Mouse (Mus musculus): ENCODE data around the gene Twsg1. TPM values are rescaled to one million over a fixed set of nuclear protein-coding genes. Genes with fewer than 3 reads are reported as not detected.

Gene Twsg1
- polyA plus RNA-seq, 1 experiment: 3.3 TPM

DNA sequence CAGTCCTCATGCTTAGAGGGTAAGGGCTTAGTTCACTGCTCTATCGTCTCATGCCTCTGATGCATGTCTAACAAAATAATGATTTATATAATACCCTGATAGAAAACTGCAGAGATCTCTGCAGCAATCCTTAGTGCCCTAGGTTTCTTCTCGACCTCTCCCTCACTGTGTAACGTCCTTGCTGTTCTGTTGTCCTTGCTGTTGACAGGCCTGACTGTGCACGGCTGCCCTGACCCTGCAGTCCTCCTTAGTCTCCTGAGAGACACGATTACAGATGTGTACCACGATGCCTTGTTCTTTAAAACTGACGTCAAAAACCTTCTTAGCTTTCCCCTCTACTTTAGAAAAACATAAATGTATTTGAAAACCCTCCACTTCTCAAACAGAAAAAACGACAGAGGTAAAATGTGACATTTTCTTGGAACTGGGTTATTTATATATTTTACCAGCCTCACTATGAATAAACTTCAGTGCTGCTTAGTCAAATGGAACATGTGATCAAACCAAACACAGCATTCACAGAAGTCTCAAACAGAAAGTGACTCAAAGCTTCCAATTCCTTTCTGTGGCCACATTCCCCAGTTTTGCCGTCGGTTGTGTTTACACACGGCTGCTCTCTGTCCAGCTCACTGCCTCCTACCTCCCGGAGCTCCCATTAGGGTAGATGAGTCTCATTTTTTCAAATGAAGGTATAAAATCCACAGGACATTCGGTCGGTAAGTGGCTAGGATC lies 11.4 kb downstream of the Twsg1 start:
- H3K9me3 ChIP-seq: 0 out of 2 replicates have a peak, but pooled peaks cover 4% of the 10 kb centered on the region
- H3K36me3 ChIP-seq (replicated peaks; ENCODE audit: low read length): peaks cover 26% of the 10 kb centered on the region
- H3K27me3 ChIP-seq (replicated peaks): no peaks in the 10 kb centered on the region
- peaks cover 22% of the 10 kb centered on the region for H3K4me1 ChIP-seq
- TF ChIP-seq FLI1 (IDR thresholded peaks at IDR 0.05; ENCODE audit: low read length) (no peak), GATA1 (IDR thresholded peaks at IDR 0.05; ENCODE audit: borderline replicate concordance, low read length) (no peak)
- peak overlapping the region; percentile 39 for H3K4me3 ChIP-seq (replicated peaks)

DNA sequence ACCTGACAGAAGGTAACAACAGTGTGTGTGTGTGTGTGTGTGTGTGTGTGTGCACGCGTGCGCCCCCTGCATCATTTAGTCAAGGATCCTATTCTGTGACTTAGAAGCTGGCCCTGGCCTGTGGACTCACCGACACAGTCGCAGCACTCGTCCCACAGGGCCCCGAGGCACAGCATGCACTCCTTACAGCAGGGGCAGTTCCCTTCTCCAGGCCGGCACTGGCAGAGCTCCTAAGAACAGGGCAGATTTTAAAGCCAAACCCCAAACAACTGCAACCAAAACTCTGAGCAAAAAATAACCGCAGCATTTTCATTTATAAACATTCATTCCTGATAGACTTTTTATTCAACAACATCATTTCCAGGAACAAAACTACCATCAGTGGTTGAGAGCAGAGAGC lies 13.4 kb downstream of the Twsg1 start:
- Histone ChIP-seq H3K4me1 (peaks cover 22% of the 10 kb centered on the region), H3K9me3 (0 out of 2 replicates have a peak, but pooled peaks cover 4% of the 10 kb centered on the region), H3K4me3 (replicated peaks) (no peak overlapping the region), H3K36me3 (replicated peaks; ENCODE audit: low read length) (peaks cover 29% of the 10 kb centered on the region), H3K27me3 (replicated peaks) (no peaks in the 10 kb centered on the region)
- TF ChIP-seq FLI1 (IDR thresholded peaks at IDR 0.05; ENCODE audit: low read length) (no peak), GATA1 (IDR thresholded peaks at IDR 0.05; ENCODE audit: borderline replicate concordance, low read length) (no peak)

DNA sequence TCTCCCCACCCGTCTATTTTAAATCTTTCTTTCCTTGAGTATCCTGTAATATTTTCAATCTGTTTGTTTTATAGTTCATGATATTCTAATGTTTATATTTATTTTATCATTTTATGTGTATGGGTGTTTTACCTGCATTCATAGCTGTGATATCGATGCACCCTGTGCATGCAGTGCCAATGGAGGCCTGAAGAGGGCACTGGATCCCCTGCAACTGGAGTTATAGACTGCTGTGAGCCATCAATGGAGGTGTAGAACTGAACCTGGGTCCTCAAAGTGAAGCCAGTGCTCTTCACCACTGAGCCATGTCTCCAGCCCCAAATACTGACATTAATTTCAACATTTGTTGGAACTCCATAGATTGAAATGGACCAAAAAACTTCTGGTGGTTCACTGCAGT lies 17.3 kb downstream of the Twsg1 start:
- Histone ChIP-seq H3K9me3 (0 out of 2 replicates have a peak, but pooled peaks cover 4% of the 10 kb centered on the region), H3K27me3 (replicated peaks) (no peaks in the 10 kb centered on the region), H3K36me3 (replicated peaks; ENCODE audit: low read length) (peaks cover 35% of the 10 kb centered on the region), H3K4me1 (peaks cover 13% of the 10 kb centered on the region; the same call in 1 of the 2 replicates), H3K4me3 (replicated peaks) (no peak overlapping the region)
- TF ChIP-seq GATA1 (IDR thresholded peaks at IDR 0.05; ENCODE audit: borderline replicate concordance, low read length) (no peak), FLI1 (IDR thresholded peaks at IDR 0.05; ENCODE audit: low read length) (no peak)

DNA sequence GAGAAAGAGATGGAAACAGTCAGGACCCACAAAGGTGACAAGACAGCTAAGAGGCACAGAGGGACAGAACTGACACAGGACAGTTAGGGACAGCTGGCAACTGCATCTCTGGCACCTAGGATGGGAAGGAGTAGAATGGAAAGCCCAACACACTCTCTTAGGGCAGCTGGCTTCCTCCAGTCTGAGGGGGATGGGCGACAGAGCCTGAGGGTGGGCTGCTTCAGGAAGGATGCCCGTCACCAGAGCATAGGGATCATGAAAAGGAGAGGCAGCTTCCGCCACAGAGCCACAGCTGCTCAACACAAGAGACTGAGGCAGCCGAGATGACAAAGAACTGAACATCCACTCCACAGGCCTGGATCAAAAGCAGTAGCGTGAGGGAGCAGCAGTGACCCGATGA lies 19.5 kb downstream of the Twsg1 start:
- H3K9me3 ChIP-seq: no peaks in the 10 kb centered on the region

DNA sequence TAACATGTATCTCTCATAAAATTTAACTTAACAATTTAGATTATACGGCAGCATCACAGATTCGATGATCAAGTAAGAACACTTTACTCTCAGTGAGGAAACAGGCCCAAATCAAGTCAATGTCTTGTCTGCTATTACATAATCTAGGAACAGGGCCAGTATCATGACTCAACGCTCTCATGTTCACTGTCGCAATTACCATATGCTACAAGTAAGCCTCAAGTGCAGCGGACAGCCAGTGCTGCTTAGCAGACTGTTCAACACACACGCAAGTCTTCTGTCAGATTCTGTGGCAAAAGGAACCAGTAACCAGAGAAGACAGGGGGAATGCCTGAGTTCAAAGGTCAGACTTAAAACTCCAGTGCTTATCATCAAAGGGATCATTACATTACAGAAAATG lies 20.1 kb downstream of the Twsg1 start:
- Histone ChIP-seq H3K36me3 (replicated peaks; ENCODE audit: low read length) (peaks cover 32% of the 10 kb centered on the region), H3K27me3 (replicated peaks) (no peaks in the 10 kb centered on the region), H3K4me1 (peaks cover 13% of the 10 kb centered on the region; the same call in 1 of the 2 replicates), H3K9me3 (no peaks in the 10 kb centered on the region), H3K4me3 (replicated peaks) (no peak overlapping the region)
- TF ChIP-seq GATA1 (IDR thresholded peaks at IDR 0.05; ENCODE audit: borderline replicate concordance, low read length): no peak
- no peak for TF ChIP-seq FLI1 (IDR thresholded peaks at IDR 0.05; ENCODE audit: low read length)

More for the DNA sequence above, 19.5 kb downstream of the Twsg1 start:
- Histone ChIP-seq H3K4me3 (replicated peaks) (no peak overlapping the region), H3K4me1 (peaks cover 13% of the 10 kb centered on the region; the same call in 1 of the 2 replicates), H3K27me3 (replicated peaks) (no peaks in the 10 kb centered on the region), H3K36me3 (replicated peaks; ENCODE audit: low read length) (peaks cover 32% of the 10 kb centered on the region)
- no peak for TF ChIP-seq GATA1 (IDR thresholded peaks at IDR 0.05; ENCODE audit: borderline replicate concordance, low read length)
- TF ChIP-seq FLI1 (IDR thresholded peaks at IDR 0.05; ENCODE audit: low read length): no peak

DNA sequence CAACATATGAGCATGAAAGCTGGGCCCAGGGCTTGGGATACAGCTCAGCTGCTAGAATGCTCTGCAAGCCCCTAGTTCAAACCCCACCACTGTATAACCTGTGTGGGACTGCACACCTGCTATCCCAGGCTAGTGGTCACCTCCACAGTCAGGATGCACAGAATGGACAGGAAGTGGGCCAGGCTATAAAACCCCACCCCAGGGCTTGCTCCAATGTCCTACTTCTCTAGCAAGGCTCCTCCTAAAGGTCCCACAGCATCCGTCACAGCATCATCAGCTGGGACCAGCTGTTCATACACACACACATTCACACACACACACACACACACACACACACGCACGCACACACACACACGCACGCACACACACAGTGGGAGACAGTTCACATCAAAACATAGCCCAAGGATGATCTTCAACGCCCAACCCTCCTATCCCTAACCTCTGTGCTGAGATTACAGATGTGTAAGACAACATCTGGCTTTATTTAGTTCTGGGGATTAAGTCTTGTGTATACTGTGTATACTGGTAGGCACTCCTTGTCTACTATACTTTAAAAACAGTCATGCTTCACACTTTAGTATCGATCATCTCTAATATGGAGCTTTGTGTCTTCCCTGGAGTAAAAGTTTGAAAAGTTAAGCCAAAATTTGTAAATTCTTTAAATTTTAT lies 20.7 kb downstream of the Twsg1 start:
- H3K9me3 ChIP-seq: no peaks in the 10 kb centered on the region
- H3K4me1 ChIP-seq: peaks cover 13% of the 10 kb centered on the region; the same call in 1 of the 2 replicates
- no peaks in the 10 kb centered on the region for H3K27me3 ChIP-seq (replicated peaks)
- TF ChIP-seq FLI1 (IDR thresholded peaks at IDR 0.05; ENCODE audit: low read length): no peak
- TF ChIP-seq GATA1 (IDR thresholded peaks at IDR 0.05; ENCODE audit: borderline replicate concordance, low read length): no peak
- no peak overlapping the region for H3K4me3 ChIP-seq (replicated peaks)
- peaks cover 35% of the 10 kb centered on the region for H3K36me3 ChIP-seq (replicated peaks; ENCODE audit: low read length)

DNA sequence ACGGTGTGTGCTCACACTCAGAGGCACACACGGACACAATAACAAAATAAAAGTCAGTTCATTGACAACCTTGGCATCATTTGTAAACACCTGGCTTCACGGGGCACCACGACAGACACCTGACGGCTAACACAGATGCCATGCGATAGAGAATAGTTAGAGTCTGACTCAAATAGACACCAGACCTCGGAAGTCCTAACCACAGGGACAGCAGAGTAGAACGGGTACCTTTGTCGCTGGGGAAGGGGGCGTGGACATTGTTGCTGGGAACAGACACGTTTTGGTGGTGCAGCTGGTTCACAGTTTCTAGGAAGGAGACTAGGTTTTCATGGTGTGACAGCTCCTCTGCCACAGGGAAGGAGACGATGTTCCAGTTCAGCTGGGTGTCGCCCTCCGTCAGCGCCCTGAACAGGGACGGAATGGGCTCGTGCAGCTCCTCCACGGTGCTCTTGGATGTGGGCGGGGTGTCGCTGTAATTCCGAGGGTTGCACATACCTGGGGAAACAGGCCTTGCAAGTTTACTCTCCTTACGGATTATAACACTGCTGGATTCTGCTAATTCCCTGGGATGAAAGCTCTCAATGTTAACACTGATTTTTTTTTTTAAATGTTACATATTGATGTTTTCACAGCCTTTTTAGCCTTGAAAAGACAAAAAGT lies 21.6 kb downstream of the Twsg1 start:
- H3K9me3 ChIP-seq: no peaks in the 10 kb centered on the region
- peaks cover 36% of the 10 kb centered on the region for H3K36me3 ChIP-seq (replicated peaks; ENCODE audit: low read length)
- H3K4me1 ChIP-seq: peaks cover 13% of the 10 kb centered on the region; the same call in 1 of the 2 replicates
- no peaks in the 10 kb centered on the region for H3K27me3 ChIP-seq (replicated peaks)
- no peak overlapping the region for H3K4me3 ChIP-seq (replicated peaks)
- TF ChIP-seq FLI1 (IDR thresholded peaks at IDR 0.05; ENCODE audit: low read length): no peak
- no peak for TF ChIP-seq GATA1 (IDR thresholded peaks at IDR 0.05; ENCODE audit: borderline replicate concordance, low read length)

DNA sequence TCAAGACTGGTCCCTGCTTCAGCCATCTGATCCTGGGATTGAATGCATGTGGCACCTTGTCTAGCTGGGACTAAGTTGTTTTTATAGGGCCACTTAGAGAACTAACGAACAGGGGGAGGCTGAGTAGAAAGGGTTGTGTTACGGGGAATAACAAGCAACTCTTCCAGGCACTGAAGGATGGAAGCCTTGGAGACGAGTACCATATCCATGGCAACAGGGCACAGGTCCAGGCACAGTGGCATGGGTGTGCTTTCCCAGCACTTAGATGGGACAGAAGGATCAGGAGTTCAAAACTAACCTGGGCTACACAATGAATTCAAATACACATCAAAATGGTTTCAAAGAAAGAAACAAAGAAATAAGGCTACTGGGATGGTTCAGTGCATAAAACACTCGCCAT lies 23.9 kb downstream of the Twsg1 start:
- Histone ChIP-seq H3K4me3 (replicated peaks) (no peak overlapping the region), H3K36me3 (replicated peaks; ENCODE audit: low read length) (peaks cover 43% of the 10 kb centered on the region), H3K4me1 (peaks cover 19% of the 10 kb centered on the region; the same call in 1 of the 2 replicates), H3K27me3 (replicated peaks) (no peaks in the 10 kb centered on the region), H3K9me3 (no peaks in the 10 kb centered on the region)
- TF ChIP-seq FLI1 (IDR thresholded peaks at IDR 0.05; ENCODE audit: low read length) (no peak), GATA1 (IDR thresholded peaks at IDR 0.05; ENCODE audit: borderline replicate concordance, low read length) (no peak)

DNA sequence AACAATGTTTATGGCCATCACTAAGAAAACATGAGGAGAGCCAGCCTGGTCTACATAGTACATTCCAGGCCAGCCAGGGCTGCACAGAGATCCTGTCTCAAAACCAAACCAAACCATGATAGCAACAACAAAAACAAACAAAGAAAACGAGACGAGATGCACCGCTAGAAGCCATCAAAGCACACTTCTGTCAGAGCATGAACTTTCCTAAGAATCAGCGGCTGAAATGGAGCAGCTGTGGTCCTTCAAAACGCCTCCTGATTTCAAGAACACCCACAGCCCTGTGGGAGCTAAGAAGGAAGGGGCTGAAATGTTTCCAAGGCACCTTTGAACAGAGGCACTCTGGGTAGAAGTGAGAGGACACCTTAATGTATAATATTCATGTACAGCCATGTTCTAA lies 26.8 kb downstream of the Twsg1 start:
- H3K4me1 ChIP-seq: peaks cover 13% of the 10 kb centered on the region
- no peak overlapping the region for H3K4me3 ChIP-seq (replicated peaks)
- H3K9me3 ChIP-seq: no peaks in the 10 kb centered on the region
- peaks cover 44% of the 10 kb centered on the region for H3K36me3 ChIP-seq (replicated peaks; ENCODE audit: low read length)
- TF ChIP-seq GATA1 (IDR thresholded peaks at IDR 0.05; ENCODE audit: borderline replicate concordance, low read length): no peak
- H3K27me3 ChIP-seq (replicated peaks): no peaks in the 10 kb centered on the region

All from megakaryocyte, embryonic 14.5 days (primary cell).